Mouse (Mus musculus): ENCODE results near the gene Nudcd3.
"Not testable (repeated sequence)": the region's sequence is repeated elsewhere in the genome, so short reads cannot be mapped to it uniquely, and the experiment has no call there.

The Nudcd3 gene

DNA sequence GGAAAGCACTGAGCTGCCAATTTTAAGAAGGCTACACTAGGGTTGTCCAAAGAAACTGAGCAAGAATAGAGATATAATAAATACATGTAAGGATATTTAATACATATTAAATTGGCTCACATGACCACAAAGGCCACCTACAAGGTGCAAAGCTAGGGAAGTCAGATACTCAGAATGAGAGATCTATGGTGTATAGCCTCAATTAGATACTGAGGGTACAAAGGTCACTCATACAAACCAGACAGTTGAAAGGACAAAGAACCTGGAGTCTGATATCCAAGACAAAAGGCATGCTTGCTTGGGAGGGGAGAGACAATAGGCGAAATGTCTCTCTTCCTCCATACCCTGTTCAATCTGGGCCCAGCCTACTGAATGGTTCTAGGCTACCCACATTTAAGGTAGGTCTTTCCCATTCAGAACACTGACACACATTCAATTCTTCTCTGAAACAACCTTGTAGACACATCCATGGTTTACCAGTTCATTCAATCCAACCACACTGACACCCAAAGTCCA, 76.6 kb downstream of the Nudcd3 start:
- no peak for DNase-seq (ENCODE audit: low spot score in 2 of 2)

DNA sequence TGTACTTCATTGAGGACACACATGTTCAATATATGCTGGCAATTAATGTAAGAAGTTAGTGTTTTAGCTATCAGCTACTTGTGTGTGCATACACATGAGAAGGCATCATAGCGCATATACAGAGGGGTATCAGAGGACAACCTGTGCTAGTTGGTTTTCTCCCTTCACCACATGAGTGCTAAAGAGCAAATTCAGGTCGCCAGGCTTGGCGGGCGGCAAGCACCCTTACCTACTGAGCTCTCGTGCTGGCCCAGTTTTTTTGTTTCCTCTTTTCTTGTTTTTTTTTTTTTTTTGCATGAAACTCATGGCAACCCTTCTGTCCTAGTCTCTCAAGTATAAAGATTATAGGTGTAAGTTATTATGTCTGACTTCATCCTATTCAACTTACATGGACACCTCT, 77.6 kb downstream of the Nudcd3 start:
- DNase-seq (ENCODE audit: low spot score in 2 of 2), result no peak

DNA sequence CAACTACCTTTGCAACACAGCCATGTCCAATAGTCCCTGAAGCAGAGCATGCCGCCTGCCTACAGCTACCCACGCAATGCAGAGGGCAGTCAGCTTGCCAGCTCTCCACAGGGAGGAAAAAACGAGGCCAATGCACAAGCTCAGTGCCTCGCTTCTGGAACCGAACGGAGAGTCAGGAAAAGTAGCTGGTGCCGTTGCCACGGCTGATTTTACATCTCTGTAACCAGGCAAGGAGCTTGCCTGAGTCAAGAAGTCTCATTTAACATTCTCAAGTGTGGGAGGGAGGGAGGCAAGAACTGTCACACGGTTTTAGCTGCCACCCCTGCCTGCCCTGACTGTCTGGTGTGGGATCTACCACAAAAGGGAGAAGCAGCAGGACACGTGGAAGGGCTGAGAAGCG, 79.6 kb downstream of the Nudcd3 start:
- peak; percentile 87 to 91 for DNase-seq (ENCODE audit: low spot score in 2 of 2)

DNA sequence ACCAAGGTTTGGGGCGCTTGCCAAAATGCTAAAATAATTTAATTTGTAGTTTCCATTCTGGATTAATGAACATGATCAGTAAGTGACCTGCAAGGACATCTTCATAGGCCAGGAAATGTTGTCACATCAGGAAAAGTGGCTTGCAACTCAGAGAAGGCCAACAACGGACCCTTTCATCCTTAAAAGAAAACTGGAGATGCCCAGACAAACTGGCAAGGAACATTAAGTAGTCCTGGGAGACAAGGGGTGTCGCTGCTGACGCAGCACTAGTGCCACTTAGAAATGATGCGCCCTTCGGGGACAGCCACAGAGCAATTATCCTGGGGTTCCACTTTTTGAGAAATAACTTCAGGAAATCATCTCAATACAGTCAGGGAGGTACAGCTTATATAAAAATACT, 80.2 kb downstream of the Nudcd3 start:
- DNase-seq (ENCODE audit: low spot score in 2 of 2), result no peak

DNA sequence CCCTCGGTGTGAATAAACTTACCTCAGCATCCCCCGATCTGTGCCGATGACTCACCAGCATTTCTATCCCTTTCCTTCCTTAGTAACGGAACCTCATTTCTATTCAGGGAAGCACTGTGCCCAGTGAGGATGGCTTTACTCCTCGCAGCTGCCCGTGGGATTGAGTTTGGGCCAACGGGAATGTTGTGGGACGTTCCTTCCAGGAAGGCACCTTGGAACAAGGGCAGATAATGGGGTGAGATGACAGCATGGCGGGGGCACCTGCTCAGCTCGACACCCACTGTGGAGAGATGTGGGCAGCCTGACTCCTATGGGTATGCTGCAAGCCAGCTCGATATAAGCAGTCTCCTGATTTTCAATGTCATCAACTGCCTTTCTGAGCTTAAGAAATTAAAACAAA, 80.9 kb downstream of the Nudcd3 start:
- peak; percentile 63 to 83 for DNase-seq (ENCODE audit: low spot score in 2 of 2)

DNA sequence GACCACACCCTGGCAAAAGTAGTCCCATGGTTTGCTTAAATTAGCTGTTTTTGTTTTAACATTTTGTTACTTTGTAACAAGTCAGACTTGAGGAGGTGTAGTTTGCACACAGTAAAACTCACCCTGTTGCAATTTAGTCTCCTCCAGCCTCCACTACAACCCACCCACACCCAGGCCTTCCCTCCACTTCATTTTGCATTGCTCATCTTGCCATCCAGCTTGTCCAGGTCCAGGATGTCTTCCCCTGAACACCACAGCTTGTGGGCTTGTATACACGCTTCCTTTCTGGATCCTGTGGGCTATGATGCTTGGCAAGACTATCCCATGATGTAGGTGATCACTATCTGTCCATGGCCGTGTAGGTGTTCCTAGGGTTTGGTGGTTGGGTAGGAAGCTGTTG, 82.3 kb downstream of the Nudcd3 start:
- peak in 1 of 2 experiments; percentile 52 for DNase-seq (ENCODE audit: low spot score in 2 of 2)

DNA sequence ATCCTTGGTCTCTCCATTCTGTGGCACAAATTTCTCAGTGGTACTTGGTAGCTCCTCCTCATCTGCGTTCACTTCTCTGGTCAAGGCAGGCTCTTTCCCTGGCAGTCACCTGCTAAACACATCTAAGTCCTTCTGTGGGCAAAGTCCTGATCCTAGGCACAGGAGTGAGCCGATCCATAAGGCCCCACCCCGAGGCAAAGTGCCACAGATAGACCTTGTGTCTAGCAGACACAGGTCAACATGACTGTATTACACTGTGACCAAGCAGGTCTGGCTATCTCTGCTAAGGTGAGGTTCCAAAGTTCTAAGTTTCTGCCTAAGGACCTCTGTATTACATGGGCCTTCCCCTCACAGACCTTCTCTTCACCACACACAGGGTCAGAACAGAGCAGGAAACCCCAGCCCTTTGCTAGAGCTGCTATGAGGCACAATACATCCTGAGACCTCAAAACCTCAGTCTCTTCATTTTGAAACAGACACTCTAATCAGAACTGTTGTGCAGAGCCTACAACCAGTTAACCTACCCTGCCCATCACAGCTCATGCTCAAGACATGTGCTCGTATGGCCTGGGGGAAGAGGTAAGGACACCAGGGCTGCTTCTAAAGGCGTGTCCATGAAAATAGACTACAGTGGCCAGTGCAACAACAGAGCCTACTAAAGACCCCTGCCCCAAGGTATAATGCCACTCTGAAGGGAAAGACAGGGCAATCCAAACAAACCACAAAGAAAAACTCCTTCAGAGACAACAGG, 88.3 kb downstream of the Nudcd3 start:
- DNase-seq (ENCODE audit: low spot score in 2 of 2), result no peak

DNA sequence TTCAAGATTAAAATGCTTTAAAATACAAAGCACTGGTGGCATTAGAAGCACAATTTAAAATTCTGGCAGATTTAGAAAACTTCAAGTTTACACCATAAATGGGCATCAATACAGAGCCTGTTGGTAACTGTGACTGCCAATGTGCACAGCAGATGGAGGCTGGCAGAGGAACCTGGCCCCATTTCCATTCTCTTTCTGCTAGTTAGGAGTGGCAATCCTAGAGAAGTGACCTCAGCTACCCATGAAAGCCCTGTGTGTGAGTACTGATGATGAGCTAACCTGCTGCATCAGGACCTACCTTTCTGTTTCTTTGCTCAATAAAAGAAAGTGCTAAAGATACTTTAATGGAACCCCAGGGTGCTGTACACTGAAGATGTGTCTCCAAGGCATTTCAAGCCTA, 90.2 kb downstream of the Nudcd3 start:
- DNase-seq (ENCODE audit: low spot score in 2 of 2), result peak in 1 of 2 experiments; percentile 65

DNA sequence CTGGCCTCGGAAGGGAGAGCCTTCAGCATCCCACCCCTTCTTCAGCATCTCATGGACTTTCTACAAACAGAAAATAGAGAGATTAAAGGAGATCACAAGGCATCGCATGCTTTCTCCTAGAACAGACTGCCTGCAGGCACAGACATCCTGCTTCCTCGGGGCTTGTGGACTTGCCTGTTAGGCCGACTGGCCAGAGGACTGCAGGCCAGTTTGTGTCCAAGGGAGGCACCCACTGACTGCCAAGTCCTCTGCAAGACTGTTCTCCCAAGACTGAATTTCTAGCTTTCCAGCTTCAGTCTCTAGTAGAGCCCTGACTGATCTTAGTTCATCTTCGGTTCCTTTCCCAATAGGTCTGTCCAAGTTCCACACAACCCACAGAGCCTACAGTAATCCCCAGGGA, 91.9 kb downstream of the Nudcd3 start:
- DNase-seq (ENCODE audit: low spot score in 2 of 2), result no peak

DNA sequence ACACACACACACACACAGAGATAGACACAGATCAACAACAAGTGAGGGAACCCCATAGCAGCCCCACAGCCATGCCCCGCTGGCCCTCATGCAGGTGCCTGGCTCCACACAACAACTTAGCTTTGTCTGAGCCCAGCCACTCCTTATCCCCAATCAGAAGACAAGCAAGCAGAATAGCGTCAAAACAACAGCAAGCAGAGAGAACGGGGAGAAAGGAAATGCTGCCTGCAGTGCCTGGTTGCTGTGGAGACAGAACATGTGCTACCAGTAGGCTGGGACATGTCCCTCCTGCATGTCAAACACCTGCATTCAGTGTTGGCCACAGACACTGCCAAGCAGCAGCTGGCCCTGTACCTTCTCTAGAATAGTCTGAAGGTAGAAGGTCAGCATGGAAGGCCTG, 92.5 kb downstream of the Nudcd3 start:
- DNase-seq (ENCODE audit: low spot score in 2 of 2), result no peak

DNA sequence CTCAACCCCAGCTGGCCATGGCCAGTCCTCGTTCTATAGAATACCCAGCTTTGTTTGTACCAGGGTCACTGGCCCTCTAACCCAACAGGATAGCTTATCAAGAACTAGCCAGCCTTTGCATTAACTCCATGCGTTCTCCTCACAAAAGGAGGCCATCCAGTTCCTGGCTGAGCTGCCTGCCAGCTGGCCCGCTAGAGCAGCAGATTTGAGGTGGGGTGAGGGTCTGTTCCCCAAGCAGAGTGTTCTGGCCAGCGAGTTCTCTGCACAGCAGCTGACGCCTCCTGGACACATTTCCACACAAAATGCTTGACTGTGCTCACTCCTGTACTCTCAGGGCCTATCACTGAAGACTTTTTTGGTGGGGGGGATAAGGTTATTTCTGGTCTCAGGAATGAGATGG, 95.5 kb downstream of the Nudcd3 start:
- no peak for DNase-seq (ENCODE audit: low spot score in 2 of 2)

DNA sequence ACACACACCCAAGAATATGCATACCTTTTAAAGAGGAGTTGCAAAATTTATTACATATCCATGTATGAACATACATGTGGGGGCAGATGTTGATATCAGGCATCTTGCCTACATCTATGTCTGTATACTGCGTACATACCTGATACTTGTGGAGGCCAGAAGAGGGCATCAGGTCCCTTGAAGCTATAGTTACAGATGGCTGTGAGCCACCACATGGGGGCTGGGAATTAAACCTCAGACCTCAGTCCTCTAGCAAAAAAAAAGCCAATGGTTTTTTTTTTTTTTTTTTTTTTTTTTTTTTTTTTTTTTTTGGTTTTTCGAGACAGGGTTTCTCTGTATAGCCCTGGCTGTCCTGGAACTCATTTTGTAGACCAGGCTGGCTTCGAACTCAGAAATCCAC, 103.6 kb downstream of the Nudcd3 start:
- not testable (repeated sequence) for DNase-seq (ENCODE audit: low spot score in 2 of 2)

DNA sequence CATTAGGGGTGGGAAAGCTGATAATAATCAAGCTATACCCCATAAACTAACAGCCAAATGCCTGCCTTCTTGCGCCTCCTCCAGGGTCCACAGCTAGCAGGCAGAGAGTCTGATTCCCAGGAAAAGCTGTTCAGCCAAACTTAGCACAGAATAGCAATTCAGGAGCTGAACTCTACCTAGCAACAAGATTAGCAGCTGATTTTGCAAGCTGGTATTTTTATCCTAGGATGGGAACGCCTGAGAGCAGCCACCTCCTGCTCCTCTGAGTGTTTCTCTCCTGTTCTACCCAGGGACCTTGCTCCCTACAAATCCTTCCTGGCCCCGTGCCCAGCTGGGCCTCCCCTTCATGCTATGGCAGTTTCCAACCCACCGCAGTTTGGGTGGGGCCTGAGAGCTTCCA, 113.2 kb downstream of the Nudcd3 start:
- peak; percentile 71 to 76 for DNase-seq (ENCODE audit: low spot score in 2 of 2)

DNA sequence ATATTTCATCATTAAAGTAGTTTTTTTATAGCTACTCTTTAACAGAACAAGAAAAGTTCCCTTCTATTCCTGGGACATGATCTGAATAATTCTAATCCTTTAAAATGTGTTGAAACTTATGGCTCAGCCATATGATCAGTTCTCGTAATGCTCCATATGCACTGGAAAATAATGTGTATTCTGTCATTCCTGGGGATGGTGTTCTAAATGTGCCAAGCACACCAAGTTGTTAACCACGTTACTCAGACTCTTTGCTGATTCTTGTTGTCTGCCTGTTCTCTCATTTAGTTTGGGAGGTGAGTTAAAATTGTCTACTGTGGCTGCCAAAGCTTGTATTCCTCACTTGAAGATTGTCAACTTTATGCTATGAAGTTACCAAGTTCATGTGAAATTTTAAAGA, 121.5 kb downstream of the Nudcd3 start:
- no peak for DNase-seq (ENCODE audit: low spot score in 2 of 2)

DNA sequence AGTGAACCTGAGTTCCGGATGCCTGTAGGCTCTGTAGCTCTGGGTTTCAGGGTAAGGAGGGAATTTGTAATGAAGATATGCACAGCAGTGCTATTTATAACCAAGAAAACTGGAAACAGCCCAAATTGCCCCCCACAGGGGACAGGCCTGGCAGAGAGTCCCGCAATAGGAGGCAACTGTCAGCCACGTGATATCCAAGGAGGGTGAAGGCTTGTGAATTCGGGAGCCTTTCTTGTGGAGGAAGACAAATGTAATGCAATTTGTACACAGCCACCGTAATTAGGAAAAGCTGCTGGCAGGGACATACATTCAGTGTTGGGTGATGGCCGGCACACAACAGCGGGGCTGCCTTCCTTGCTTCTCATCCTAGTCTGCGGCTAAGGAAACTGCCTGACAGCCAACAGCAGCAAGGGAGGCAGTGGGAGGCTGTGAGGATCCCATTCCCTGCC, 124.6 kb downstream of the Nudcd3 start:
- DNase-seq (ENCODE audit: low spot score in 2 of 2), result peak in 1 of 2 experiments; percentile 42

DNA sequence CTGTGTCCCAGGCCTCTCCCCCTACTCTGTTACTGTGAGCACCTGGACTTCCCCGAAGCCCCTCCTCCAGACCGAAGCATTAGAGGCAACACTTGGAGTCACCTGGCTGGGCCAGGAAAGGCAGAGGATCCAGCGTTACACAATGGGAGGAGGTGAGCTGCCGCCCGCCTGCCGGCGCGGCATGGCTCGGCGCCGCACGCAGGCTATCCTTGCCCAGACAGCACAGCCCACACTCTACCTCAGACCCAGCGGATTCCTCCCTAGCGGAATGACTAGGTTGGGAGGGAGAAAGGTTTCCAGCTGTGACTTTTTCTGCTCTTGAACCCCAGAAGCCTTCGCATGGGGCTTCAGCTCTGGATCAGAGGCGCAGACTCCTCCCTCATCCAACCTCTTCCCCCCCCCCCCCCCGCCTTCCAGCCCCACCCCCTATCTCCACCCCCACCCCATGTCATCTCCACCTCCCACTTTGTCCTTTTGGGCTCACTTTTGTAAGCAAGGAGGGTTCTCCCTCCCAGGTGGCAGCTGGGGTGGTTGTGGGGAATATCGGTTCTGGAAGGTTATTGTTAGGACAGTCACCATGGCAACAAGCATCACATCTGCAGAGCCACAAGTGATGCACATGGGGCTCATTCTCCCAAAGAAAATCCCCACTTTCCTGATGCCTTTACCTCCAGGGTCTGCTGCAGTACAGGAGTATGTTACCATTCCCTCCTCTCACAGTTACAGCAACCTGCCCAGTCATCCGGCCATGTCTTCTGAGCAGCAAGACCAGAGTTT, 131.8 kb downstream of the Nudcd3 start:
- peak; percentile 53 to 79 for DNase-seq (ENCODE audit: low spot score in 2 of 2)

DNA sequence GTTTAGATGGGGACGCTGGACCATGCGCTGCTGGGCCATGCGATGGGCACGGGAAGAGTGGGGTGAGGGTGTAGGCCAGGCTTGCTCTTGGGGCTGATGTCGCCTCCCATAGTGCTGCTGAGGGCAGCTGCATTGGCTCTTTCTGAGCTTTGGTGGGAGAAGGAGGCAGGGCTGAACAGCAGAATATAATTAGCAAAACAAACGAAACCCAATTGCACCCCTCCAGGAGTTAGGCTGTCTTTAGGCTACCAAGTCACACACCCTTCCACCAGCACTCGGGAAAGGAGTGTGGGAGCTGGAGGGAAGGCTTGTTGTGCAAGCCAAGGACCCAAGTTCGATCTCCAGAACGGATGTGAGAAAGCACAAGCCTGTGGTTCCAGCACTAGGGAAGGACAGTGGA, 133.1 kb downstream of the Nudcd3 start:
- DNase-seq (ENCODE audit: low spot score in 2 of 2), result no peak

DNA sequence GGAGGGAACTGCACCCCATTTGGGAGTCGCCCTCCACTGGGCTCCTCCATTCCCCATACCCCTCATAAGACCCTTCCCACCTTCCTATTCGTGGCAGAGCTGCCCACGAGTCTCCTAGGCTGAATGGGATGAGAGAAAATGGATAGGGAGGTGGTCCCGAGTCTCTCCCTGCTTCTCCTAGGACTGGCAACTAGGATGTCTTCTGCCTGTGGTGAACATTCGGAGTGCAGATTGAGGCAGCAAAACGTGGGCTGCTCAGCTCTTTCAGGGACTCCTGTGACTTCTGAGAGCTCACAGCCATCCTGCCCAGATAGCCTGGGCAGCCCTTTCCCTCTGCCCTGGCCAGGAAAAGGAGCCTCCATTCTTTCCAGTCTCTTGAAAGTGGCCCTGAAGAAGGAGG, 134.0 kb downstream of the Nudcd3 start, which contains the start of gene Camk2b:
Gene Camk2b, minus strand, starts transcription at position 187 of the 400 bp plus-strand sequence.
- peak in 1 of 2 experiments; percentile 23 for DNase-seq (ENCODE audit: low spot score in 2 of 2)

DNA sequence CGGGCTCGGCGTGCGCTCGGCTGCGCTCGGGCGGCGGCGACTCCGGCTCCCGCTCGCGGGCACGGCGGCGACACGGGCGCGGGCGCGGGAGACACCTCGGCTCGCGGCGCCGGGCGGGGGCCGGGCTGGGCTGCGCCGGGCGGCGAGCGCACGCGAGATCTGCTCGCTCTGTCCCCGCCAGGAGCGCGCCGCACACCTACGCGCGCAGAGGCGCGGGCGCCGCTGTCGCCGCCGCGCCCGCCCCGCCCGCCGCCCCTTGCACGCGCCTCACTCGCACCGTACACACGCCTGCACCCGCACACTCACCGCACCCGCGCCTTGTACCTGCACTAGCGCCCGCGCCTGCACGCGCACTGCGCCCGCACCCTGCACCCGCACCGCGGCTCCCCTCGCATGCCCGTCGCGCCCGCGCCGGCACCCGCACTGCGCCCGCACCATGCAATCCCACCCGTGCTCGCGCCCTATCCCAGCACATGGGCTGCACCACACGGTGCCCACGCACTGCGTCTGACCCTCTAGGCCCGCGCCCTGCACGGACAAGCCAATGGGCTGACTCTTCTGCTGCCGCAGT, 134.6 kb downstream of the Nudcd3 start:
- DNase-seq (ENCODE audit: low spot score in 2 of 2), result peak in 1 of 2 experiments; percentile 58

DNA sequence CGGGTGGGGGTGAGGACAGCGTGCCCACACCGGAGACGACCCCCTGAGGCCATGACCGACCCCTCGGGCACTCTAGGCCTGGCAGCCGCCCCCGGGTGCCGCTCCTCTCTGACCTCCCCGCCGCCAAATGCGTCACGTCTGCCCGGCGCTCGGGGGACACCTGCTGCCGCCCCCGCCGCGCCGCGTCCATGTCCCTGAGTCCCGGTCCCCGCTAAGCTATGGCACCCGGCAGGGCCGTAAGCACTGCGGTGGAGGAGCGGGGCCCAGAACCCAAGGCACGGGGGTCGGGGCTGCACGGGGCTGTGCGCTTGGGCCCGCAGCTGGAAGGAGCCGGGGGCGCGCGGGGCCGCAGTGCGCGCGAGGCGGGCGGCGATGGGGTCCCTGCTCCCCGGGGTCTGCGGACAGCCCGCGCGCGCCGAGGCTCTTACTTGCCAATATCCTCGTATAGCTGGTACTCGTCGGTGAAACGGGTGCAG, 135.1 kb downstream of the Nudcd3 start:
- DNase-seq (ENCODE audit: low spot score in 2 of 2), result peak in 1 of 2 experiments; percentile 30

DNA sequence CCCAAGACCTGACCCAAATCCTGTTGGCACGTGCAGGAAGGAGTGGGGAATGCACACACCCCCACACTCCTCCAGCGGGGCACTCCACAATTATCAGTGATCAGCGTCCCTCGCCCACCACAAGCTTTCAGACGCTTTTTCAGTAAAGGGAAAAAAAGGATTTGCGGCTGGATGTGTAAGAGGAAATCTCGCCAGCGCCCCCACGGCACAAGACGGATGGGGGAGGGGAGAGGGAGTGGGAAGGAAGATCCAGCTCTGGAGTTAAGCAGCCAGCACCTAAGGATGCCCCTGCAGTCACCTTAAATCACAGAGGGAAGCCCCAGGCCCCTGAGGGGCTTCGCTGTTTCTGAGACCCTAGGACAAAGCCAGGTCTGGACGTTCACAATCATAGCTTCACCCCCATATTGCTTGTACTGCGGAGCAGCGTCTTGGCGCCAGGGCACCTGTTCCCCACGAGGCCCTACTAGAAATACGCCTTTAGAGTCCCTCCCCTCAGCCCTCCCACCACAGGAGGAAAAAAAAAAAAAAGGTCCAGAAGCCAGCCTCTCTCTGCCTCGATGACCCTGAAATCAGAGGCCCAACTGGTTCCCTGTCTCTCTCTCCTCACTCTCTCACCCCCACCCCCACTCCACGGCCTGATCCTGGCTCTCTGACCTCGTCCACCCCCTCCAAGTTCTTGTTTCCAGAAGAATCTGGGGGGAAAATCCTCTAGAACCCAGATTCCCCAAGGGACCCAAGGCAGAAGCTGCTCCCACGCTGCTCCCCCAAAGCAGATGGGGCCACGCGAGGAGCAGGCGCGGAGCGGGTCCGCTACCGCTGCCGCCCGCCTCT, 135.8 kb downstream of the Nudcd3 start:
- DNase-seq (ENCODE audit: low spot score in 2 of 2), result peak in 1 of 2 experiments; percentile 67
